Mouse (Mus musculus): Measurements from ENCODE around the gene 1110051M20Rik. TPM values are rescaled to one million over a fixed set of nuclear protein-coding genes. Genes with fewer than 3 reads are reported as not detected.
"Not testable (repeated sequence)": the region's sequence is repeated elsewhere in the genome, so short reads cannot be mapped to it uniquely, and the experiment has no call there.

1110051M20Rik gene
- polyA plus RNA-seq (2015; fragmentation: Nextera tagmentation; extraction: Ambion mirVana) = 27.0 and 38.9 TPM in 2 replicates

DNA sequence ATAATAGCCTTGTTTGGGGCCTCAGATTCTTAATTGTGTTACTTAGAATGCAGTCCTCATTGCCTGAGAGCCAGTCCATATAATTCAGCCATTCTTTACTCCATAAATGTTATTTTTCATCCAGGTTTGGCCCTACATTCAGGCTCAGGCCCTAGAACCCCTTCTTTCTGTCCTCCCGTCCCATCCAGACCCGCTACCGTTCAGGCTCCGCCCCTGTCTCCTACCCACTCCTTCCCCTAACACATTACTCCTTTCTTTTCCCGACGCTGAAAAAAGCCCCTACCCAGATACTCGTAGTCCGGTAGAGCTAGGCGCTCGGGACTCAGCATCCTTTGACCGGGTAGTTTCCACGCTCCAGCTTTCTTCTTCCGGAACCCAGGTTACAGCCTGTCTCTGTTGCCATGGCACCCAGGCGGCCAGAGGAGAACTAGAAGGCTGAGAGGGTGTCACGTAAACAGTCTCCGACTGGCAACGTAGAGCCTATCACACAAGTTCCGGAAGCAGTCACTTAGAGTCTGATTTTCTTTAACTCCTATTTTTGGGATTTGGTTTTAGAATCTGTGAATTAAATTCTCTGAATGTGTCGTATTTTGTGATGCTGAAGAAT is at the start of gene 1110051M20Rik:
TSS of gene 1110051M20Rik (minus strand) at position 419 of the 607 bp plus-strand sequence.
- H3K9me3 ChIP-seq (ENCODE audit: low read length) = no peaks in the 10 kb centered on the region
- ATAC-seq = peak; percentile 82
- no peak within 1 kb of the TSS for H3K27ac ChIP-seq (ENCODE audit: low read length)
- peak within 1 kb of the TSS; percentile 66 for H3K4me2 ChIP-seq (replicated peaks; ENCODE audit: low read depth, low read length)
- H3K9ac ChIP-seq (replicated peaks; ENCODE audit: low read depth) = no peak within 1 kb of the TSS
- no peaks in the 10 kb centered on the region for H3K27me3 ChIP-seq (replicated peaks; ENCODE audit: insufficient read depth, low read length)
- H3K4me1 ChIP-seq (ENCODE audit: insufficient read depth, low read depth, low read length) = peaks cover 14% of the 10 kb centered on the region; the same call in 1 of the 2 replicates
- H3K4me3 ChIP-seq (ENCODE audit: low read depth, low read length) = peak within 1 kb of the TSS; percentile 45
- H3K36me3 ChIP-seq (ENCODE audit: insufficient read depth, low read length) = no peaks in the 10 kb centered on the region
- DNase-seq (ENCODE audit: low spot score) = peak; percentile 95
- WGBS = 1% methylated on average over 19 of the region's 19 CpGs
- TF ChIP-seq CTCF (IDR thresholded peaks at IDR 0.05) = no peak

DNA sequence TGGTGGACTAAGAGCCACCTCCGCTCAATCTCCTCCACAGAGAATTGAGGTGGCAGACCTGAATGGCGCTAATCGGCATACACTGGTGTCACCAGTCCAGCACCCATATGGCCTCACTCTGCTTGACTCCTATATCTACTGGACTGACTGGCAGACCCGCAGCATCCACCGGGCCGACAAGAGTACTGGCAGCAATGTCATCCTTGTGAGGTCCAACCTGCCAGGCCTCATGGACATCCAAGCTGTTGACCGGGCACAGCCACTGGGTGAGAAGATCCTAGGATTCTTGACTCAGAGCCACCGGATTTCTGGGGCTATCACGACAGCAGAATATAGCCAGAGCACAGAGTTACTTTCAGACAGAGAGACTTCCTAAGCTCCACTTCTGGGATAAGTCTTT is 49.5 kb upstream of the 1110051M20Rik start:
- WGBS = 97% methylated on average over 9 of the region's 9 CpGs
- Histone ChIP-seq H3K27me3 (replicated peaks; ENCODE audit: insufficient read depth, low read length) (no peaks in the 10 kb centered on the region), H3K9ac (replicated peaks; ENCODE audit: low read depth) (no peak overlapping the region), H3K4me1 (ENCODE audit: insufficient read depth, low read depth, low read length) (no peaks in the 10 kb centered on the region), H3K4me2 (replicated peaks; ENCODE audit: low read depth, low read length) (no peak overlapping the region), H3K27ac (ENCODE audit: low read length) (no peak overlapping the region), H3K4me3 (ENCODE audit: low read depth, low read length) (no peak overlapping the region), H3K9me3 (ENCODE audit: low read length) (no peaks in the 10 kb centered on the region), H3K36me3 (ENCODE audit: insufficient read depth, low read length) (peaks cover 84% of the 10 kb centered on the region)
- TF ChIP-seq CTCF (IDR thresholded peaks at IDR 0.05) (no peak), EP300 (IDR thresholded peaks at IDR 0.05) (no peak)
- no peak for DNase-seq (ENCODE audit: low spot score)
- no peak for ATAC-seq

DNA sequence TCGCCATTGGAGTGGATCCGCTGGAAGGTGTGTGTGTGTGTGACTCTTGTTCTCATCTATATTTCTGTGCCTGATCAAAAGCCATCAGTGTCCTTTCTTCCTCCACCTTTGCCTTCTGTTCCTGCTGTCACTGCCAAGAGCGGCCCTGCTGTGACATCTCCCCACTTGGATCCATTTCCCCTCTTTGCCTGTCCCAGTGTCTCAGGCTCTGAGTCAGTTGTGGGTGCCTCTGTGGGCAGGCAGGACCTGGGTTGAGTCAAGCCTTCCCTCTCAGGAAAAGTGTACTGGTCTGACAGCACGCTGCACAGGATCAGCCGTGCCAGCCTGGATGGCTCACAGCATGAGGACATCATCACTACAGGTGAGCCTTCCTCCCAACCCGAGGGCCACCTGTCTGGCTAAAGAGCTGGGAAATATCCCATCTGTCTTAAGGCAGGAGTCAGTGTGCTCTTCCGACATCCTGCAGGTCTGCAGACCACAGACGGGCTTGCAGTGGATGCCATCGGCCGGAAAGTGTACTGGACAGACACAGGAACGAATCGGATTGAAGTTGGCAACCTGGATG is 47.6 kb upstream of the 1110051M20Rik start:
- ATAC-seq (no peak), DNase-seq (ENCODE audit: low spot score) (no peak)
- Histone ChIP-seq H3K4me3 (ENCODE audit: low read depth, low read length) (no peak overlapping the region), H3K27ac (ENCODE audit: low read length) (no peak overlapping the region), H3K9ac (replicated peaks; ENCODE audit: low read depth) (no peak overlapping the region), H3K36me3 (ENCODE audit: insufficient read depth, low read length) (peaks cover 79% of the 10 kb centered on the region), H3K4me1 (ENCODE audit: insufficient read depth, low read depth, low read length) (no peaks in the 10 kb centered on the region), H3K4me2 (replicated peaks; ENCODE audit: low read depth, low read length) (no peak overlapping the region), H3K27me3 (replicated peaks; ENCODE audit: insufficient read depth, low read length) (no peaks in the 10 kb centered on the region), H3K9me3 (ENCODE audit: low read length) (no peaks in the 10 kb centered on the region)
- WGBS = 94% methylated on average over 12 of the region's 12 CpGs
- TF ChIP-seq EP300 (IDR thresholded peaks at IDR 0.05) (no peak), CTCF (IDR thresholded peaks at IDR 0.05) (no peak)

DNA sequence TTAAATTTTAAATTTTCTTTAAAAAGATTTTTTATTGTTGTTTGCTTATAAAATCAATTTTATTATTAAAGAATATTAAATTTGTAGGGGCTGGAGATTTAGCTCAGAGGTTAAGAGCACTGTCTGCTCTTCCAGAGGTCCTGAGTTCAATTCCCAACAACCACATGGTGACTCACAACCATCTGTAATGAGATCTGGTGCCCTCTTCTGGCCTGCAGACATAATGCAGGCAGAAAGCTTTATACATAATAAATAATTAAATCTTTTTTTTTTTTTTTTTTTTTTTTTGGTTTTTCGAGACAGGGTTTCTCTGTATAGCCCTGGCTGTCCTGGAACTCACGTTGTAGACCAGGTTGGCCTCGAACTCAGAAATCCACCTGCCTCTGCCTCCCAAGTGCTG is 42.8 kb upstream of the 1110051M20Rik start:
- H3K27ac ChIP-seq (ENCODE audit: low read length); H3K4me1 ChIP-seq (ENCODE audit: insufficient read depth, low read depth, low read length); DNase-seq (ENCODE audit: low spot score); H3K4me2 ChIP-seq (replicated peaks; ENCODE audit: low read depth, low read length); H3K4me3 ChIP-seq (ENCODE audit: low read depth, low read length); H3K27me3 ChIP-seq (replicated peaks; ENCODE audit: insufficient read depth, low read length); H3K9me3 ChIP-seq (ENCODE audit: low read length); H3K9ac ChIP-seq (replicated peaks; ENCODE audit: low read depth); ATAC-seq: not testable (repeated sequence)
- 70% methylated on average over 1 of the region's 3 CpGs for WGBS
- TF ChIP-seq CTCF (IDR thresholded peaks at IDR 0.05) = peak; percentile 57
- H3K36me3 ChIP-seq (ENCODE audit: insufficient read depth, low read length) = peaks cover 73% of the 10 kb centered on the region

DNA sequence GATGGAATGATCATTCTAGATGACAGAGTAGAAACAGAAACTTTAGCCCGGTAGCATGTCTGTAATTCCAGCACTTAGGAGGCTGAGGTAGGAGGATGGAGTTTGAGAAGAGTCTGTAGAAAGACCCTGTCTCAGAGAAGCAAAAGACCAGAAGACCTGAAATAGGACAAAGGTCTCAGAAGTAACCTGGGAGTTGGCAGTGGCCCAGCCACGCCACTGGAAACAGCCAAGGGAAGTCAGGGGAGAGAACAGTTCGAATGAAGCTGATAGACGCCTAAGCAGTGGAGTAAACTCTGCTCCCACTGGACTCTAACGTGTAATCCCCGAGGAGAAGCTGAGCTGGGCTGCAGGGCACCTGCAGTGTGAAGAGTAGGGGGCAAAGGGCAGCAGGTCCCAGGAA is 40.8 kb upstream of the 1110051M20Rik start:
- Histone ChIP-seq H3K36me3 (ENCODE audit: insufficient read depth, low read length) (peaks cover 59% of the 10 kb centered on the region), H3K27me3 (replicated peaks; ENCODE audit: insufficient read depth, low read length) (no peaks in the 10 kb centered on the region), H3K4me3 (ENCODE audit: low read depth, low read length) (no peak overlapping the region), H3K4me2 (replicated peaks; ENCODE audit: low read depth, low read length) (no peak overlapping the region), H3K4me1 (ENCODE audit: insufficient read depth, low read depth, low read length) (no peaks in the 10 kb centered on the region), H3K9ac (replicated peaks; ENCODE audit: low read depth) (no peak overlapping the region), H3K9me3 (ENCODE audit: low read length) (no peaks in the 10 kb centered on the region), H3K27ac (ENCODE audit: low read length) (no peak overlapping the region)
- TF ChIP-seq CTCF (IDR thresholded peaks at IDR 0.05) (no peak), EP300 (IDR thresholded peaks at IDR 0.05) (no peak)
- DNase-seq (ENCODE audit: low spot score) = no peak
- 79% methylated on average over 6 of the region's 6 CpGs for WGBS
- no peak for ATAC-seq

DNA sequence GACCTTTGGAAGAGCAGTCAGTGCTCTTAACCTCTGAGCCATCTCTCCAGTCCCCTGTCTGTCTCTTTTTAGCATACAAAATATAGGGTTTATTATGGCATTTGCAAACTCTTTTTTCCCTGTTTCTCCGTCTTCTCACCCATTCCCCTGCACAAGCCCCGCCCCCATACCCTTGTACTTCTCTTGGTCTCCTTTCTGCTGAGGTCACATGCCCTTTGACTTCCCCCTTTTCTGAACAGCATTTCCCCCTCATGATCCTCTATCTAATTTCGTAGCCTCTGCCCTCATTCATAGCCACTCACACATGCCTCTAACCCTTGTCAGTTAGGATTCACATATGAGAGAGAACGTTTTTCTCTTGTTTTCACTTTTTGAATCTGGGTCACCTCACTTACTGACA is 40.2 kb upstream of the 1110051M20Rik start:
- H3K9me3 ChIP-seq (ENCODE audit: low read length) = no peaks in the 10 kb centered on the region
- DNase-seq (ENCODE audit: low spot score) (no peak), ATAC-seq (no peak)
- no peak overlapping the region for H3K9ac ChIP-seq (replicated peaks; ENCODE audit: low read depth)
- no peak overlapping the region for H3K27ac ChIP-seq (ENCODE audit: low read length)
- TF ChIP-seq CTCF (IDR thresholded peaks at IDR 0.05) (no peak), EP300 (IDR thresholded peaks at IDR 0.05) (no peak)
- H3K4me2 ChIP-seq (replicated peaks; ENCODE audit: low read depth, low read length) = no peak overlapping the region
- no peaks in the 10 kb centered on the region for H3K27me3 ChIP-seq (replicated peaks; ENCODE audit: insufficient read depth, low read length)
- H3K4me1 ChIP-seq (ENCODE audit: insufficient read depth, low read depth, low read length) = no peaks in the 10 kb centered on the region
- 81% methylated on average over 4 of the region's 4 CpGs for WGBS
- peaks cover 56% of the 10 kb centered on the region for H3K36me3 ChIP-seq (ENCODE audit: insufficient read depth, low read length)
- H3K4me3 ChIP-seq (ENCODE audit: low read depth, low read length) = no peak overlapping the region

Measured in lung, postnatal 0 days (tissue).